Mouse (Mus musculus): ENCODE measurements around the gene Olfr723.
"Not testable (repeated sequence)": the region's sequence is repeated elsewhere in the genome, so short reads cannot be mapped to it uniquely, and the experiment has no call there.

Olfr723 gene

GRCm38 (mm10) chr14:49931687-49932086, at the start of gene Olfr723:
TSS of gene Olfr723 (minus strand) at chr14:49931787.
- not testable (repeated sequence) for H3K36me3 ChIP-seq (ENCODE audit: control insufficient read depth, insufficient read depth, low read length, poor library complexity, severe bottlenecking); H3K27me3 ChIP-seq (ENCODE audit: control insufficient read depth, insufficient read depth, low read length, poor library complexity, severe bottlenecking); DNase-seq (ENCODE audit: low read depth, low spot score)

GRCm38 (mm10) chr14:49963174-49963573, 31.6 kb upstream of the Olfr723 start, which contains the start of gene Olfr724:
TSS of gene Olfr724 (minus strand) at chr14:49963274.
- H3K36me3 ChIP-seq (ENCODE audit: control insufficient read depth, insufficient read depth, low read length, poor library complexity, severe bottlenecking), result not testable (repeated sequence)

GRCm38 (mm10) chr14:49955890-49956289, 24.3 kb upstream of the Olfr723 start:
- DNase-seq (ENCODE audit: low read depth, low spot score), result no peak
- H3K27me3 ChIP-seq (ENCODE audit: control insufficient read depth, insufficient read depth, low read length, poor library complexity, severe bottlenecking), result no peaks in the 10 kb centered on the region
- no peaks in the 10 kb centered on the region for H3K36me3 ChIP-seq (ENCODE audit: control insufficient read depth, insufficient read depth, low read length, poor library complexity, severe bottlenecking)

More at GRCm38 (mm10) chr14:49963174-49963573, 31.6 kb upstream of the Olfr723 start, which contains the start of gene Olfr724:
- DNase-seq (ENCODE audit: low read depth, low spot score); H3K27me3 ChIP-seq (ENCODE audit: control insufficient read depth, insufficient read depth, low read length, poor library complexity, severe bottlenecking): not testable (repeated sequence)

- Histone ChIP-seq H3K27me3 (ENCODE audit: control insufficient read depth, insufficient read depth, low read length, poor library complexity, severe bottlenecking) (no peaks in the 10 kb centered on the region), H3K36me3 (ENCODE audit: control insufficient read depth, insufficient read depth, low read length, poor library complexity, severe bottlenecking) (no peaks in the 10 kb centered on the region)
- no peak for DNase-seq (ENCODE audit: low read depth, low spot score)
These were observed 29.7 kb downstream of the Olfr723 start, which contains the start of gene Olfr722 for GRCm38 (mm10) chr14:49901899-49902298. TSS of gene Olfr722 (minus strand) at chr14:49901999.

All from splenic B cell, adult 2 months (primary cell).